Mouse (Mus musculus) intestine, embryonic 15.5 days (tissue): ENCODE measurements at regions not wholly inside any gene's neighbourhood (a gene's known extent, or its start where the extent isn't known, plus 50 kb on each side); places are given as distances from the start of the nearest gene placed in this dataset.
A peak's percentile ranks its signal among the peaks of the same experiment; 100 is the strongest.

Experiments
- ATAC-seq: fragments of 200-750 bp; cut with Nextera tagmentation; 2 replicates; pipeline ENCODE4 v1.8.0; 2017; ENCODE audit warnings: moderate TSS enrichment, moderate library complexity
- H3K27ac ChIP-seq: fragments of 300-500 bp; sonication (generic); 2 replicates; pipeline ENCODE4 v1.5.1; 2015; ENCODE audit warnings: mild to moderate bottlenecking, inconsistent platforms
- H3K27me3 ChIP-seq: fragments of 300-500 bp; sonication (generic); replicated peaks from 2 replicates; pipeline ENCODE4 v1.6.1; 2015; ENCODE audit warnings: inconsistent platforms
- H3K36me3 ChIP-seq: fragments of 300-500 bp; sonication (generic); 2 replicates; pipeline ENCODE4 v1.6.1; 2015; ENCODE audit warnings: inconsistent platforms
- H3K4me1 ChIP-seq: fragments of 300-500 bp; sonication (generic); replicated peaks from 2 replicates; pipeline ENCODE4 v1.6.1; 2015; ENCODE audit warnings: inconsistent platforms
- H3K4me2 ChIP-seq: fragments of 300-500 bp; sonication (generic); replicated peaks from 2 replicates; pipeline ENCODE4 v1.6.1; 2015; ENCODE audit warnings: mild to moderate bottlenecking, inconsistent platforms
- H3K4me3 ChIP-seq: fragments of 300-500 bp; sonication (generic); replicated peaks from 2 replicates; pipeline ENCODE4 v1.5.1; 2015; ENCODE audit warnings: inconsistent platforms
- H3K9ac ChIP-seq: fragments of 300-500 bp; sonication (generic); 2 replicates; pipeline ENCODE4 v1.6.1; 2015; ENCODE audit warnings: inconsistent platforms
- H3K9me3 ChIP-seq: fragments of 300-500 bp; sonication (generic); 2 replicates; pipeline ENCODE4 v1.6.1; 2016; ENCODE audit warnings: inconsistent platforms
- WGBS: fragments of 180-500 bp; shearing (Covaris S2); methylation state at CpG from one replicate; pipeline ENCODE4 v1.1.7; 2015; 5-methylcytosine and 5-hydroxymethylcytosine counted together

DNA sequence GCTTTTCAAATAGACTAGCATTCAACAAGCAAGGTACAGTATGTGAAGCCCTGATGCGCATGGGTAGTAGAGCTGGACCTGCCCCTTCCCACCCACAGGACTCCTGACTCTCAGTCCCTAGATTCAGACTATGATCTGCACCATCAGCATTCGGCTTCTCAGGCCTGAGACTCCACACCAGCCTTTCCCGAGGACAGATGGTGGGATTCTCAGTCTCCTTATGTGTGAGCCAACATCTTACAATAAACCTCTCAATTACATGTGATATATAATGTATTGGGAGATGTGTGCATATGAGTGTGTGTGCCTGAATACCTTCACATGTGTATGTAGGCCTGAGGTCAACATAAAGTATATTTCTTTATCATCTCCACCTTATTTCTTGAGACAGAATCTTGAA lies 268.3 kb downstream of the Rybp start:
- 0 out of 2 replicates have a peak, but pooled peaks cover 2% of the 10 kb centered on the region for H3K4me1 ChIP-seq
- no peaks in the 10 kb centered on the region for H3K9me3 ChIP-seq
- no peak overlapping the region for H3K9ac ChIP-seq

DNA sequence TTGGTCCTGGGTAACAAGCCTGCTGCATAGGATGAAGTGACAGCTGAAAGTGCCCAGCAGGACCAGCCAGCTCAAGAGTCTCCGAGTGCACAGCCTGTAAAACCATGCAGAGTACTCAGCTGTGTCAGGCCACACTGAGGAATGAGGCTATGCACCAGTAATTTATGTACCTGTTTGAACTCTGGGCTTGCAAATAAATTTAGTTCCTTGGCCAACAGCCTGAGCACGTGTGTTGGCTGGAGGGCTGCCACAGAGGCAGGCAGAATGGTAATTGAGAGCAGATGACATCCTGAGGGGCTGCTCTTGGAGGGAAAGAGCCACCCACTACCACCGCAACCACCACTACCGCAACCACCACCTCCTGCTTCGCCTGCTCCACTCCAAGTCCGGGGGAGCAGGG lies 273.3 kb downstream of the Rybp start:
- 50% methylated on average over 6 of the region's 6 CpGs for WGBS
- no peaks in the 10 kb centered on the region for H3K9me3 ChIP-seq
- no peak overlapping the region for H3K27ac ChIP-seq
- H3K27me3 ChIP-seq, result no peaks in the 10 kb centered on the region
- H3K36me3 ChIP-seq, result no peaks in the 10 kb centered on the region
- no peak overlapping the region for H3K4me3 ChIP-seq
- no peak overlapping the region for H3K4me2 ChIP-seq
- no peak overlapping the region for H3K9ac ChIP-seq
- ATAC-seq, result no peak
- peaks cover 10% of the 10 kb centered on the region for H3K4me1 ChIP-seq

More for the DNA sequence above, 268.3 kb downstream of the Rybp start:
- no peaks in the 10 kb centered on the region for H3K36me3 ChIP-seq
- no peak overlapping the region for H3K27ac ChIP-seq
- no peak for ATAC-seq
- H3K27me3 ChIP-seq, result no peaks in the 10 kb centered on the region
- no peak overlapping the region for H3K4me2 ChIP-seq
- WGBS, result 77% methylated on average over 3 of the region's 3 CpGs
- no peak overlapping the region for H3K4me3 ChIP-seq

DNA sequence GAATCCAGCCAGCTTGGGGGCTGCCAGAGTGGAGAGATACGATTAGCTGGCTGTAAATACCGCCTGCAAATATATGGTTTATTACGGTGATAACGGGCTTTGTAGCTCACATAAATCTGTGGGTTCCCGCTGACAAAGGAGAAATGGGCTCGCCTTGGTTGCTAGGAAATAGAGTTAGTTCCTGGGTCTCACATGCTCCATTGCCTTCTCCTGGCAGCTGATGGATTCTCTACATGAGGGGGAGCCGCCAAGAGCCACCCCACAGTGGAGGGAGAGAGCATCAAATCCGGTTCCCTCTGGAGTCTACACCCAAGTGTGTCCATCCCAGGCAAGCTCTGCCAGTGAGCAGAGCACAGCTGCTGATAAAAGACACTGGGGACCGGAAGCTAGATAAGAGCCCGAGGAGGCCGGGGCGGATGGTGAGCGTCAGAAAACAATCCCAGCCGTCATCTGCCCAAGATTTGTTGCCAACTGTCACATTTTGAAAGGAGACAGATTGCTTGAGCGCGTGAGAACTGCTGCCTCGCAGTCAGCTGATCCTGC lies 275.7 kb downstream of the Rybp start:
- Histone ChIP-seq H3K4me3 (no peak overlapping the region), H3K27ac (no peak overlapping the region)
- 5% methylated on average over 17 of the region's 17 CpGs for WGBS

DNA sequence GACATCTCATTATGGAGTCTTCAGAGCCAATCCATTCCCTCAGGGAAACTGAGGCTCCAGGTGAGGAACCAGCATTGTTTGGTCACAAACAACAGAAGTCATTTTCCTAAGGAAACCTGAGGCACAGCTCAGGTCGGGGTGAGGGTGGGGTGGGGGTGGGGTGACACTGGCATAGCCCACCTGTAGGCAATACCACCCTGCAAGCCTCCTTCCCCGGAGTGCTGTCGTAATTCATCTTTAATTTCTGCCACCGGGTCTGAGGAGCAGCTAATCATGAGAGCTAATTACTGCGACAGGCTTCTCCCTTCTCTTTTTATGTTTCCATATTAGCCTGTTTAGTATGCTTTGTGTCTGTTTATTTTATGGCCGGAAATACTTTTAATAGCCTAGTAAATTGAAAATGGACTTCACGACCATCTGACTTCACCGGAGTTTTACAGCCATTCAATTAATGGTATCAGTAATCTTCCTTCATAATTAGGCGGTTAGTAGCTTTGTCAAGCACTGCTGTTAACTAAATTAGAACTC lies 276.3 kb downstream of the Rybp start:
- H3K4me3 ChIP-seq, result no peak overlapping the region
- H3K27me3 ChIP-seq, result no peaks in the 10 kb centered on the region
- ATAC-seq, result no peak
- H3K4me1 ChIP-seq, result peaks cover 10% of the 10 kb centered on the region
- H3K36me3 ChIP-seq, result no peaks in the 10 kb centered on the region
- 34% methylated on average over 9 of the region's 9 CpGs for WGBS
- no peaks in the 10 kb centered on the region for H3K9me3 ChIP-seq
- H3K4me2 ChIP-seq, result peak overlapping the region; percentile 46
- no peak overlapping the region for H3K9ac ChIP-seq
- no peak overlapping the region for H3K27ac ChIP-seq

More for the DNA sequence above, 275.7 kb downstream of the Rybp start:
- peak; percentile 75 for ATAC-seq
- no peaks in the 10 kb centered on the region for H3K27me3 ChIP-seq
- peaks cover 10% of the 10 kb centered on the region for H3K4me1 ChIP-seq
- peak overlapping the region; percentile 46 for H3K4me2 ChIP-seq
- no peaks in the 10 kb centered on the region for H3K9me3 ChIP-seq
- no peaks in the 10 kb centered on the region for H3K36me3 ChIP-seq
- H3K9ac ChIP-seq, result no peak overlapping the region

DNA sequence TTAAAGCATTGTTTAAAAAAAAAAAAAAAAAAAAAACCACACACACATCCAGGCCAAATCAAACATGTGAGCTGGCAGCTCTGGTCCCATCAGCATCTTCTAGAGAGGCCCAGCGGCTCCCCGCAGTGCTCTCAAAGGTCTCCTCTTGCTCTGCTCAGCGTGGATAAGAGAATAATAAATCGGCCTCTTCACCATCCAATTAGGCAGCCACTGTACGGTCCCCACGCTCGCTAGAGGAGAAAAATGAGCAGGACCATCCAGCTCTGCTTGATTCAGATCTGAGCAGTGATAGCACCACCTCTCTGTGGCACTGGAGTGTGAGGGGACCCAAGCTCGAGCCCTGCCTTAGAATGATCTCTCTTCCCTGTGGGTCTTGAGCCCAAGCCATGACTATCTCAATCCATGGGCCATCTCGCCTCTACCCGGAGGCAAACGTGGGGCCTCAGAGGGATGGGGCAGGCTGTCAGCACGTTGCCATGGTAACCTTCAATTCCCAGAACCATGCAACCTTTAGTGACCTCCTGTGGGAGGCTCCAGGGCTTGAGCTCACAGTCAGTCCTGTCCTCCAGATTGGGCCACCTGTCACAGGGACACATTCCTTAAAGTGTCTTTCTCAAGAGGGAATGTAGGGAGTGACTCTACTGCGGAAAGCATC lies 273.6 kb upstream of the Prok2 start:
- 51% methylated on average over 13 of the region's 13 CpGs for WGBS
- no peak for ATAC-seq

DNA sequence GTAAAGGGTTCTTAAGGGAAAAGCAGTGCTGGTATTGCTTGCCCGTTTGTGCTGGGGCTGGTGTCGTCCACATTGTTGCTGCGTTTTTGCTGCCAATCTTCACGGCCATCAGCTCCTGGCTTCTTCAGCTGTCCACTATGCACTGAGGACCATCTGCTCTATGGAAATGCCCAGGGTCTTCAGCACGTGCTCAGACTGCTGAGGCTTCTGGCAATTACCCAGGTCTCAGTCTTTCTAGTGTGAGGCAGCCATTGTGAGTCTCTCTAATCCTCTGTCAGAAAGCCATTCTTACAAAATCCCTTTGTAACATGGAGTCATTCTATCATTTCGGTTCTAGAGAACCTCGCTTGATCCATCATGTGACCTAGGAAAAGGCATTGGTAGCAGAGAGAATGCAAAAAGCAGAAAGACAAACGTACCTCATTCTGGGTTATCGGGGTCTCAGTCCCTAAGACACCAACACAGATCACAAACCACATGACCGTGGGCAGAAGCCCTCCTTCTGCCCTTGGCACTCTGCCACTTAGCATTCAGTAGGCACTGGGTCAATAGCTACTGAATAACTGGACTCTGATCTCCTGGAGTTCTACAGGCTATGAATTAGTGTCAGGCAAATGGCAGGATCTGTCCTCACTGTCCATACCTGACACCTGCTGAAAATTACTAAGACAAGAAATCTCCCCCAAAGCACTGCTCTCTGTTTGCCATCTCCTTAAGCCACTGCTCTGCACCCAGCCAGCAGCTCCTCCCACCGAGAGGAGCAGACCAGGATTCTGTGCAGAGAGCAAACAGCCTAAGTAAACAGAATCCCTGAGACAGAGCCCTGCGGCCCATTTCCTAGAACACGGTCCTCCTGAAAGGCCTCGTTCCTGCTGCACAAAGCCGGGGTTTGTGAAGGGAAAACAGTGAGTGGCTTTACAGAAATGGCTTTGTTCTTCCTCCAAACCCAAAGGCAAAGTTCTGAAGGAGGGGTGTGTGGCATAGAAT lies 270.1 kb upstream of the Prok2 start:
- no peaks in the 10 kb centered on the region for H3K9me3 ChIP-seq
- no peak overlapping the region for H3K9ac ChIP-seq
- no peak overlapping the region for H3K27ac ChIP-seq
- H3K4me2 ChIP-seq, result no peak overlapping the region
- 51% methylated on average over 15 of the region's 15 CpGs for WGBS
- H3K36me3 ChIP-seq, result no peaks in the 10 kb centered on the region
- no peaks in the 10 kb centered on the region for H3K27me3 ChIP-seq
- ATAC-seq, result peak; percentile 77
- no peak overlapping the region for H3K4me3 ChIP-seq
- H3K4me1 ChIP-seq, result peaks cover 20% of the 10 kb centered on the region

More for the DNA sequence above, 273.6 kb upstream of the Prok2 start:
- no peaks in the 10 kb centered on the region for H3K36me3 ChIP-seq
- no peaks in the 10 kb centered on the region for H3K9me3 ChIP-seq
- no peak overlapping the region for H3K9ac ChIP-seq
- H3K27ac ChIP-seq, result no peak overlapping the region
- H3K4me2 ChIP-seq, result no peak overlapping the region
- H3K4me1 ChIP-seq, result peaks cover 9% of the 10 kb centered on the region
- H3K27me3 ChIP-seq, result no peaks in the 10 kb centered on the region
- no peak overlapping the region for H3K4me3 ChIP-seq

DNA sequence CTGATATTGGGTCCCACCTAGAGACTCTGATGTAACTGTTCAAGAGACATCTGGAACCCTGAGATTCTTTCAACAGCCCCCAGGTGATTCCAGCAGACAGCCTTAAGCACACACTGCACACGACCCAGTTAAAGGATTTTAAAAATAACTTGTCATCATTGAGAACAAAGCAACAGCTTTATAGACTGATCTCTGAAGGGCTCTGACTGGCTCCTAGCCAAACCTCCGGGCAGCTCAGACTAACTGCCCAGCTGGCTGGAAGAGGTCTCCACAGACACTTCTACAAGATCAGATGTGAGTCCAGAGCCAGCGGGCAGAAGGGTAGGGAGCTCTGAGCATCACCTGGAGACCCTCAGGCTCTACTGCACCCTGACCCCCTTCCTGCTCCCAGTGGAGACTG lies 267.8 kb upstream of the Prok2 start:
- H3K4me3 ChIP-seq, result no peak overlapping the region
- no peak for ATAC-seq
- H3K36me3 ChIP-seq, result no peaks in the 10 kb centered on the region
- peaks cover 27% of the 10 kb centered on the region for H3K4me1 ChIP-seq
- H3K9ac ChIP-seq, result no peak overlapping the region
- H3K9me3 ChIP-seq, result no peaks in the 10 kb centered on the region
- 37% methylated on average over 3 of the region's 3 CpGs for WGBS
- no peaks in the 10 kb centered on the region for H3K27me3 ChIP-seq
- no peak overlapping the region for H3K4me2 ChIP-seq
- H3K27ac ChIP-seq, result no peak overlapping the region

DNA sequence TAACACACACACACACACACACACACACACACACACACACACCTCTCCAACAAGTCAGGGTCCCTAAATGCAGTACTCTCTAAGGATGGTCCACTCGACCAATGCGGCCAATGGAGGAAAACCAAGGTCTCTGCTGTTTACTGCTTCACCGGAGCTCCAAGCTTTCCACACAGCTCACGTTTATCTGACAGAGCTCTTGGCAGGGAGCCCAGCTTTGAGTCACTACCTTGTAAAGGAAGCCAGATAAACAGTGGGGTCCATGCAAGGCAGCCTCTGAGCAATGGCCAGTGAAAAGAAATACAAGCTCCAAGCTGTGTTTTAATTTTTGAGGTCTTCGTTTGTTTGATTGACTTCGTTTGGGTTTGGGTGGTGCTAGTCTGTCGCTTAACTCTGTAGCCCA lies 264.9 kb upstream of the Prok2 start:
- Histone ChIP-seq H3K27me3 (0 out of 2 replicates have a peak, but pooled peaks cover 3% of the 10 kb centered on the region), H3K4me2 (no peak overlapping the region), H3K9me3 (no peaks in the 10 kb centered on the region), H3K4me1 (peaks cover 21% of the 10 kb centered on the region), H3K4me3 (no peak overlapping the region), H3K36me3 (no peaks in the 10 kb centered on the region), H3K27ac (peak overlapping the region; percentile 53), H3K9ac (no peak overlapping the region)
- ATAC-seq, result peak; percentile 89
- 16% methylated on average over 7 of the region's 7 CpGs for WGBS

DNA sequence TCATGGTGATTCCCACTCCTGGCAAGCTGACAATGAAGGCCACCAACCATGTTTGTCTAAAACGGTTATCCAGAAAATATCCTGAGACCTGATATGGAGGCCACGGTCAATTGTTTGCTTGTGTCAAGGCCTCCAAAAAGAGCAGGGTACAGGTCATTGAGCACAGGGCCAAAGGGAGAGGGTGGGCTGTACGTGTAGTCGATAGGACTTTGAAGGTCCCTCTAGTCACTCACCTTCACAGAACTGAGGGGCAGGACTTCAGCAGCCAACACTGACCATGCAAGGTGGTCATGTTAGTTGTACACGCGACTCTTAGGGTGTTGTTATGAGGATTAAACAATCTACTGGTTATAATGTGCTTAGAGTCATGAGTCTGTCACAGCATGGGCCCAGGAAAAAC lies 264.4 kb upstream of the Prok2 start:
- Histone ChIP-seq H3K27ac (peak overlapping the region; percentile 53; the same call in 1 of the 2 replicates), H3K9me3 (no peaks in the 10 kb centered on the region), H3K4me3 (no peak overlapping the region), H3K36me3 (no peaks in the 10 kb centered on the region), H3K9ac (no peak overlapping the region), H3K4me1 (peaks cover 22% of the 10 kb centered on the region), H3K27me3 (0 out of 2 replicates have a peak, but pooled peaks cover 3% of the 10 kb centered on the region), H3K4me2 (no peak overlapping the region)
- ATAC-seq, result peak; percentile 9; the same call in 1 of the 2 replicates
- WGBS, result 74% methylated on average over 6 of the region's 6 CpGs

DNA sequence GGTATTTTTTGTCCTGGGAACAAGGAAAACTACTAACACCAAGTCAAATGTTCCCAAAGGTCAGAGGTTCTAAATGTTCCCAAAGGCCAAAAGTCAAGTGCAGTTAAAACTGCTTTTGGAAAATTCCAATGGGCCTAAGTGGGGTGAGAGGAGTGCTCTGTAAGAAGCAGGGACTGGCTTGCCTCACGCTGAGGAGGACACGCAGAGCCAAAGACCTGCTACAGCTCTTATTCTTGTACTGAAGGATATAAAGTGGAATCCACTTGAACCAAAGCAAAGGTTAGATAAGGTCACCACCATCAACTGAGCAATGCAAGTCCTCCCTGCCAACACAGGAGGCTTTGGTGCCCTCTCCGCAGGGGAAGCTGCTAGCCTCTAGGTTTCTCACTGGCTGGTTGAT lies 260.3 kb upstream of the Prok2 start:
- Histone ChIP-seq H3K27me3 (0 out of 2 replicates have a peak, but pooled peaks cover 3% of the 10 kb centered on the region), H3K4me1 (peaks cover 23% of the 10 kb centered on the region; the same call in 1 of the 2 replicates), H3K27ac (no peak overlapping the region), H3K4me3 (no peak overlapping the region), H3K9ac (no peak overlapping the region), H3K4me2 (no peak overlapping the region), H3K36me3 (no peaks in the 10 kb centered on the region), H3K9me3 (no peaks in the 10 kb centered on the region)
- ATAC-seq, result no peak
- WGBS, result 80% methylated on average over 3 of the region's 3 CpGs

DNA sequence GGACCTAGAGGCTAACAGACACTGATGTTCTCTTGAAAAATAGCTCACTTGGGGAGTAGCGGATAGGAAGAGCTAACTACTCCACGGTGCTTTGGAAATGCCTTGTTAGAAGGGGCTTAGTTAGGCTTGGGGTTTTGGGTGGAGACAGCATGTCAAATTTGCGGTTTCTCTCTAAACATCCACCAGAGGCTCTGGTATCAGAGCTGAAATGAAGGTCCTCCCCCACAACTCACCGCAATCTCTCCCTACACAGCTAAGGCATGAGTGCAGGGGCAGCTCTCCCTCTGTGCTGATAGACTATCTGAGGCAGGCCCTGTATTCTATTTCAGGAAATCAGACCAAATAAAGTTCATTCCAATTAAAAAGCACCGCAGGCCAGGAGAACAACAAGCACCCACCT lies 259.1 kb upstream of the Prok2 start:
- ATAC-seq, result no peak
- no peak overlapping the region for H3K27ac ChIP-seq
- H3K4me2 ChIP-seq, result no peak overlapping the region
- H3K36me3 ChIP-seq, result no peaks in the 10 kb centered on the region
- no peaks in the 10 kb centered on the region for H3K9me3 ChIP-seq
- no peak overlapping the region for H3K9ac ChIP-seq
- H3K4me1 ChIP-seq, result peaks cover 14% of the 10 kb centered on the region; the same call in 1 of the 2 replicates
- no peak overlapping the region for H3K4me3 ChIP-seq
- 0 out of 2 replicates have a peak, but pooled peaks cover 3% of the 10 kb centered on the region for H3K27me3 ChIP-seq
- 49% methylated on average over 5 of the region's 5 CpGs for WGBS

DNA sequence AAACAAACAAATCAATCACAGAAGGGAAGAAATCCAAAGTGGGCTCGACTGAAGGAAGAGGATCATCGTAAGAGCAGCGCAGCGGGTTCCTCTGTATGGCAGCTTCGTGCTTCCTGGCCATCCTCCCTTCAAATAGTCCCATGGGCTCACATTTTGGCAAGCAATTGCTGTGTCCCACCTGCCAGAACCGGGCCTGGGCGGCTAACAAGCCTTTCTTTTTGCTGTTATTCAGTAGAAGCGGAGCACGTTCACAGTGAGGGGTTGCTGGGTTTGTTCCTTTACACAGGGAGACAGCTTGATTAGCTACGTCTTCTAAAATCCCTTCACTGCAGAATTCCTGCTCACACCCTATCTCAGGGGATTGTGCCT lies 258.6 kb upstream of the Prok2 start:
- 33% methylated on average over 10 of the region's 10 CpGs for WGBS
- H3K4me3 ChIP-seq, result no peak overlapping the region
- H3K4me1 ChIP-seq, result peaks cover 14% of the 10 kb centered on the region; the same call in 1 of the 2 replicates
- 0 out of 2 replicates have a peak, but pooled peaks cover 3% of the 10 kb centered on the region for H3K27me3 ChIP-seq
- H3K27ac ChIP-seq, result no peak overlapping the region; the same call in 1 of the 2 replicates
- ATAC-seq, result no peak
- H3K4me2 ChIP-seq, result peak overlapping the region; percentile 9; the same call in 1 of the 2 replicates
- no peaks in the 10 kb centered on the region for H3K9me3 ChIP-seq
- no peaks in the 10 kb centered on the region for H3K36me3 ChIP-seq
- no peak overlapping the region; the same call in 1 of the 2 replicates for H3K9ac ChIP-seq
